Mouse (Mus musculus) embryonic facial prominence, embryonic 13.5 days (tissue): ENCODE results near the gene Dgkz. TPM values are rescaled to one million over a fixed set of nuclear protein-coding genes. Genes with fewer than 3 reads are reported as not detected.

Source experiments
- ATAC-seq: fragments of 200-750 bp; cut with Nextera tagmentation; 2 replicates; pipeline ENCODE4 v1.8.0; 2017; ENCODE audit warnings: low read depth; ENCODE audit not compliant: insufficient number of reproducible peaks, insufficient read depth, low FRiP score, low TSS enrichment
- H3K27ac ChIP-seq: fragments of 300-500 bp; sonication (generic); 2 replicates; pipeline ENCODE4 v1.5.1; 2015; ENCODE audit warnings: moderate library complexity, mild to moderate bottlenecking, inconsistent platforms
- H3K27me3 ChIP-seq: fragments of 300-500 bp; sonication (generic); 2 replicates; pipeline ENCODE4 v1.6.1; 2015; ENCODE audit warnings: mild to moderate bottlenecking, inconsistent platforms
- H3K36me3 ChIP-seq: fragments of 300-500 bp; sonication (generic); 2 replicates; pipeline ENCODE4 v1.6.1; 2015; ENCODE audit warnings: mild to moderate bottlenecking, inconsistent platforms
- H3K4me1 ChIP-seq: fragments of 300-500 bp; sonication (generic); 2 replicates; pipeline ENCODE4 v1.6.1; 2015; ENCODE audit warnings: inconsistent platforms
- H3K4me2 ChIP-seq: fragments of 300-500 bp; sonication (generic); 2 replicates; pipeline ENCODE4 v1.6.1; 2015; ENCODE audit warnings: moderate library complexity, mild to moderate bottlenecking, inconsistent platforms
- H3K4me3 ChIP-seq: fragments of 300-500 bp; sonication (generic); 2 replicates; pipeline ENCODE4 v1.5.1; 2015; ENCODE audit warnings: mild to moderate bottlenecking, inconsistent platforms
- H3K9ac ChIP-seq: fragments of 300-500 bp; sonication (generic); 2 replicates; pipeline ENCODE4 v1.6.1; 2015; ENCODE audit warnings: mild to moderate bottlenecking, inconsistent platforms
- H3K9me3 ChIP-seq: fragments of 300-500 bp; sonication (generic); 2 replicates; pipeline ENCODE4 v1.6.1; 2016; ENCODE audit warnings: inconsistent platforms
- WGBS: fragments of 180-500 bp; shearing (Covaris S2); methylation state at CpG from one replicate; pipeline ENCODE4 v1.1.7; 2015; ENCODE audit warnings: mixed read lengths; 5-methylcytosine and 5-hydroxymethylcytosine counted together
- polyA plus RNA-seq: library from polyadenylated mRNA; unstranded; fragments of >200 nt; fragmentation: Nextera tagmentation; extraction: Ambion mirVana; gene quantifications from 2 replicates; pipeline ENCODE4 v1.2.1, GENCODE M21; 2015

Gene Dgkz
- polyA plus RNA-seq, 1 experiment from 2014 or later, result 34.2 TPM

GRCm38 (mm10) chr2:91922586-91923414 is 52.9 kb downstream of the Dgkz start:
- WGBS, result 3% methylated on average over 37 of the region's 37 CpGs
- H3K27ac ChIP-seq, result no peak overlapping the region
- no peaks in the 10 kb centered on the region for H3K9me3 ChIP-seq
- peaks cover 31% of the 10 kb centered on the region for H3K4me1 ChIP-seq
- peaks cover 13% of the 10 kb centered on the region for H3K36me3 ChIP-seq
- peaks cover 59% of the 10 kb centered on the region for H3K27me3 ChIP-seq
- ATAC-seq, result no peak
- H3K4me2 ChIP-seq, result peak overlapping the region; percentile 97
- peak overlapping the region; percentile 60 for H3K4me3 ChIP-seq
- H3K9ac ChIP-seq, result peak overlapping the region; percentile 61; the same call in 1 of the 2 replicates

DNA sequence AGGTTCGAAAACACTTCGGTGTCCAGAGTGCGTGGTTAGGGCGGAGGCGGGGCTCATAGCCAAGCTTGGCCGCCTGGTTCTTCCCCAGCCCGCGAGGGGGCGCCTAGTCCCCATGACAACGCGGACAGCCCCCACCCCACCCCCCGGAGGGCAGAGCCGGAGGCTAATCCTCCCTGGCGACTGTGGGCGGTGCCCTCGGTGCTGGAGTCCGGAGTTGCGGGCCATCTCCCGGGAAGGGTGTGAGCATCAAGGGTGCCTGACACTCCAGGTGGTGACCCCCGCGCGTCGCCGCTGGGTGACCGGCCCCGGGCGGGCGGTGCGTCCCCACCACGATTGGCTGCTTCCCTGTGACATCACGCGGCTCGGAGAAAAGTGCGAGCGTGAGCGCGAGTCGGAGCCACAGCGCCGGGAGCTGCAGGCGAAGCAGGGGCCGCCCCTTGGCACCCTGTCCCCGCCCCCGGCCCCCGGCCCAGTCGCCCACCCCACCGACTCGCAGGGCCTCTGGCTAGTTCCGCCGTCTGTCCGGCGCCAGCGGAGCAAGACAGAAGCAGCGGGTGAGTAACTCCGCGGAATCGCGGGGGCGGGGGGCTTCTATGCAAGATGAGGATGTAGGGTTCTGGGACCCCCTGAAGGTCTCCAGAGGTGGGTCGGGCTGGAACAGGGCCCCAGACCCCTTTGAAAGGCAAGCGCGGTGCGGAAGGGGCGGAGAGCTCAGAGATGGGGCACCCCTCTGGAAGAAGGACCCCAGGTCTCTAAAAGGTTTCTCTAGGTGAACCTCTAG is 53.7 kb downstream of the Dgkz start:
- Histone ChIP-seq H3K9ac (peak overlapping the region; percentile 61), H3K4me3 (peak overlapping the region; percentile 60), H3K27ac (no peak overlapping the region), H3K36me3 (peaks cover 21% of the 10 kb centered on the region), H3K9me3 (no peaks in the 10 kb centered on the region), H3K27me3 (peaks cover 59% of the 10 kb centered on the region), H3K4me1 (peaks cover 31% of the 10 kb centered on the region), H3K4me2 (peak overlapping the region; percentile 97)
- peak; percentile 33; the same call in 1 of the 2 replicates for ATAC-seq
- 1% methylated on average over 61 of the region's 64 CpGs for WGBS

DNA sequence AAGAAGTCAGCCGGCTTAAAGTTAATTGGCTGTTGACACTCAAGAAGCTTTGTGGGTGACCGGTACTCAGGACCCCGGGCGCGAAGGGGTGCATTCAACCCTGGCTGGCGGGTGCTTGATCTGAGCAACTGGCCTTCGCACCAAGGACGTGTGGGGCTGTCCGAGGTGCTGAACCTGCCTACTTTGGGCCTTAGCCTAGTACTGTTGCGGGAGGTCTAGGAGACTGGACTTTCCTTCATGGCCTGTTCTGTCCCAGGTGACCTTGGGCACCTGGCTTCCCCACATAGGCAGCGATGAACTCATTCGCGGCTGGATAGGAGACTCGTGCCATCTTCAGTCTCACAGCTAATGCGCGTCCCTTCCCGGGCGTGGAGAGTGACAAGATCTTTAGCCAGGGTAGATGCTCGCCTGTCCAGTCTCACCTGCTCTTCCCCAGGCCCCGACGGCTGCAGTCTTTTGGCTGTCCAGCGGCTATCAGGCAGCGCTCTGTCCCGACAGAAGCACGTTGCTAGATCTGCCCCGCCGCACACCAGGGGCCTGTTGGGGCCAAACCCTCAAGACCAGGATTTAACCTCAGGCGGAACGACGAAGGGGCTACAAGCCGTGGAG is 54.4 kb downstream of the Dgkz start:
- no peak overlapping the region for H3K27ac ChIP-seq
- WGBS, result 3% methylated on average over 31 of the region's 31 CpGs
- H3K4me1 ChIP-seq, result peaks cover 31% of the 10 kb centered on the region
- no peak for ATAC-seq
- H3K36me3 ChIP-seq, result peaks cover 28% of the 10 kb centered on the region
- H3K4me2 ChIP-seq, result peak overlapping the region; percentile 97
- peaks cover 59% of the 10 kb centered on the region for H3K27me3 ChIP-seq
- H3K9ac ChIP-seq, result peak overlapping the region; percentile 61; the same call in 1 of the 2 replicates
- peak overlapping the region; percentile 60 for H3K4me3 ChIP-seq
- H3K9me3 ChIP-seq, result no peaks in the 10 kb centered on the region

DNA sequence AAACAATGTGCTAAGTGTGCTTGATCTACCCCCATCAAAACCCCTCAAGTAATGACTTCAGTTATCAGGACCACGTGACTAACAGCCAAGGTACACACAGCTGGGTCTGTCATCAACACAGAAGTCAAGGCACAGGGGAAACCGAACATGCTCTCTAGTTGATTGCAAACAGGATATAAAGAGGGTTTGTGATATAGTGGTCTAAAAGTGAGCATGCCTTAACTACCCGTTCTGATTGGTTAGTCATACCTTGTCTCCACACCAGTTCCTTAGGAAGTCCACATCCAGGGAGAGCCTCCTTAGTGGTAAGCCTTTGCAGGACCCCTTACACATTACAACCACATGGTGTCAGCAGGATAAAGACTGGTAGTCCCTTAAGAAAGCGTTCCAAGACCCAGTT is 55.5 kb downstream of the Dgkz start:
- H3K9me3 ChIP-seq, result no peaks in the 10 kb centered on the region
- H3K36me3 ChIP-seq, result peaks cover 39% of the 10 kb centered on the region
- no peak overlapping the region for H3K4me2 ChIP-seq
- H3K27ac ChIP-seq, result no peak overlapping the region
- H3K27me3 ChIP-seq, result peaks cover 55% of the 10 kb centered on the region
- H3K4me3 ChIP-seq, result no peak overlapping the region
- 78% methylated on average over 4 of the region's 4 CpGs for WGBS
- ATAC-seq, result no peak
- H3K4me1 ChIP-seq, result peaks cover 31% of the 10 kb centered on the region
- no peak overlapping the region for H3K9ac ChIP-seq

- no peak overlapping the region for H3K9ac ChIP-seq
- no peak overlapping the region for H3K27ac ChIP-seq
- ATAC-seq, result no peak
- no peak overlapping the region for H3K4me3 ChIP-seq
- 88% methylated on average over 7 of the region's 7 CpGs for WGBS
- peaks cover 12% of the 10 kb centered on the region for H3K4me1 ChIP-seq
- H3K4me2 ChIP-seq, result no peak overlapping the region
- H3K9me3 ChIP-seq, result no peaks in the 10 kb centered on the region
- H3K27me3 ChIP-seq, result peaks cover 25% of the 10 kb centered on the region
- peaks cover 69% of the 10 kb centered on the region for H3K36me3 ChIP-seq
These were observed 58.6 kb downstream of the Dgkz start for GRCm38 (mm10) chr2:91917096-91917495.

DNA sequence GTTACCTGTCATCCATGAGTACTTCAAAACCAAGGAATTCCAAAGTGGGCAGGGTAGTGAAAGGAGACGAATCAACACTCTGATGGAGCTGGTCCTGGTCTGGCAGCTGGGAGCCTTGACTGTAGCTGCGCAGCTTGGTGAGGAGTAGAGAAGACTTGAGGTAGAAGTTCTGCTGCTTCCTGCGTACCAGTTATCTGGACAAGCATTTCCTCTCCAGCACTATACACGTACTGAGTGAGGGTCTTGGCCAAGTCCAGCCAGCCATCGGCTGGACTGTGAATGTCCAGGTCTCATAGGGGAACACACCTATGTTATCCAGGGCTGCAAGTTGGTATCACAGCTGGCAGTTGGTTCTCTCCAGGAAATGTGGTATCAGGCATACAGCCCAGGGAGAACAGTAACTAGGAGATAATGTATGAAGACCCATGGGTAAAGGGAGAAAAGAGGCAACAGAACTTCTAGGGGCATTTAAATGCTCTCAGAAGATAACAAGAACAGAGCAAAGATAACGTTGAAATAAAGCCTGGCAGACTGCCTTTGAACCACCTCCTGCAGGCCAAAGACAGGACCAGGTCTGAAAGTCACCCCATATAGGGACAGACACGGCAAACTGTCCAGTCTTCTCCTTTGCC is 59.2 kb downstream of the Dgkz start:
- no peak for ATAC-seq
- Histone ChIP-seq H3K4me2 (no peak overlapping the region), H3K9ac (no peak overlapping the region), H3K9me3 (no peaks in the 10 kb centered on the region), H3K36me3 (peaks cover 75% of the 10 kb centered on the region), H3K27ac (no peak overlapping the region), H3K27me3 (peaks cover 19% of the 10 kb centered on the region), H3K4me1 (peaks cover 6% of the 10 kb centered on the region), H3K4me3 (no peak overlapping the region)
- 88% methylated on average over 7 of the region's 7 CpGs for WGBS

DNA sequence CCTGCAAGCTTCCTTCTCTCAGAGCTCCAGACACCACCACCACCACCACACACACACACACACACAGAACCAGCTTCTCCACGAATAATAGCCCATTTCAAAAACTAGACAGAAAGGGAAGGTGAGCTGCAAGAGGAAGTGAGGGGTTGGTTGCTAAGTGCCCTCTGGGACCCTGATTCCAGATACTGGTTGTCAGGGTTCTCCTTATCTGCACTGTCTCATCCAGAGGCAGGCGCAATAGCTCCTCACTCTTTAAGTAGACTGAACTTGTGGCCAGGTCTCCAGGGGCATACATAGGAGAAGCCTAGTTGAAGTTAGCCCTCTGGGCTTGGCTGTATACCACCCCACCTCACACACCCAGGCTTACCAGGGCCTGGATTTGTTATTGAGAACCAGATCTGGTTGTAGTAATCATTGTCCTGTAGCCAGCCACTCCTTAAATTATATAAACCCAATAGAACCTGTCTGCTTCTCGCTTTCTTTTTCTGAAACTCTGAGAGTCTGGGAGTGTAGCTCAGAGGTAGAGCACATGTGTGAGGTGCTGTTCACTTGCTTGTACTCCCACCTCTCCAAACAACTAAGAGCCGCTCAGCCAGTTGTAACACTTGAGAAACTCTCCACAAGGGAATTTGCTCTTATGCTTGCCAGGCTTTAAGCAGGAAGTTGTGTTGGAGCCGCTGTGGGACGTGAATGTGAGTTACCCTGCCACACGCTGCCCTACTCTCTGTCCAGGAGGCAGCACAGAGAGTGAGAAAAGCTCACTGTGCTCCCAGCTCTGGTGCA is 62.1 kb downstream of the Dgkz start:
- 83% methylated on average over 7 of the region's 7 CpGs for WGBS
- Histone ChIP-seq H3K9me3 (no peaks in the 10 kb centered on the region), H3K4me1 (no peaks in the 10 kb centered on the region), H3K9ac (no peak overlapping the region), H3K27ac (no peak overlapping the region), H3K36me3 (peaks cover 97% of the 10 kb centered on the region), H3K27me3 (no peaks in the 10 kb centered on the region), H3K4me3 (no peak overlapping the region), H3K4me2 (no peak overlapping the region)
- ATAC-seq, result no peak

DNA sequence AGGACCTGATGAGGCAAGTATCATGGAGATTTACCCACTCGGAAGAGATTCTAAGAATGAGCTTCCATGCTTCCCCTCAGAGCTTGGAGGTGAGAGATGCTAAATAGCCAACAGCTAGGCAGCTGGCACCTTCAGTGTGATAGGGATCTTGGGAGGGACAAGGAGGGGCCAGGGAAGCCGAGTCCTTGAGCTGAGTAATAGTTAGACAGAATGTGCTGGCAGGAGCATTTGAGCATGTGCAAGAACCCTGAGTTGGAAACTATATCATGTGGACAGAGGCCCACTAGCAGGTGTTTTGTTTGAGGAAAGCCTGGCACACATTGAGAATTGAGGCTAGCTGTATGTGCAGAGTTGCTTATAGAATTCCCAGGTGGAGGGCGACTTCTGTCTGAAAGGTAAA is 63.0 kb downstream of the Dgkz start:
- no peak for ATAC-seq
- Histone ChIP-seq H3K27me3 (no peaks in the 10 kb centered on the region), H3K4me2 (no peak overlapping the region), H3K36me3 (peaks cover 93% of the 10 kb centered on the region), H3K9ac (no peak overlapping the region), H3K9me3 (no peaks in the 10 kb centered on the region), H3K4me3 (no peak overlapping the region), H3K27ac (no peak overlapping the region), H3K4me1 (no peaks in the 10 kb centered on the region)
- WGBS, result 85% methylated on average over 3 of the region's 3 CpGs

GRCm38 (mm10) chr2:91906141-91906540 is 69.5 kb downstream of the Dgkz start:
- H3K4me3 ChIP-seq, result no peak overlapping the region
- H3K4me2 ChIP-seq, result no peak overlapping the region

DNA sequence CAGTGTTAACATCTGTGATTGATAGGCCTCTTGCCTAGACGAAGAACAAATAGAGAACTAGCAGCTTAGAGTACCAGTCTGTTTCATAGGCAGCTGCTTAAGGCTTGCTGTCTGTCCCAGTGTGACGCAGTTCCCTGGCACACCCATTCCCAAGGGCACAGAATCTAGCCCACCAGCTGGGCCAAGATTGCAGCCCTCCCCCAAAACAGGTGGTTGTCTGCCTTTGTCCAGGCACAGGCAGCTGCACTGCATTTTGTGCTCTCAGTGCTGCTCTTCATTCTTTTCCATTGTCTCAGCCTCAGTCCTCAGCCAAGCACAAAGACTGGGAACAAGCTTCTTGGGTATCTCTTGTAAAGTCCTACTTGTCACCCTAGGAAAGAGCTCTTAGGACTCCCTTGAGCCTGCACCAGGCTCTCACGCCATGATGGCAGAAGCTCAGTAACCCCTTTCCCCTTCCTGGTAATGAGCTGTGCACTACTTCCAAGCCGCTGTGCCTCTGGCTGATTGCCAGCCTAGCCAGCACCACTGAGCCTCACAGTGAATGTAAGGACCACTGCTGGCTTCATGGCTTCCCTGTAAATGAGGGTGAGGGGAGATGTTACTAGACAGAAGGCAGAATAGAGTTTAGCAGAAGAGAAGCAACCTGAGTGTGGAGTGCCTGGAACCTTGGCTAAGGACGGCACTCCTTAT is 70.9 kb downstream of the Dgkz start:
- no peaks in the 10 kb centered on the region for H3K27me3 ChIP-seq
- H3K27ac ChIP-seq, result no peak overlapping the region; the same call in 1 of the 2 replicates
- no peak overlapping the region for H3K4me3 ChIP-seq
- peaks cover 63% of the 10 kb centered on the region for H3K36me3 ChIP-seq
- no peaks in the 10 kb centered on the region for H3K4me1 ChIP-seq
- ATAC-seq, result no peak
- H3K4me2 ChIP-seq, result no peak overlapping the region
- H3K9ac ChIP-seq, result no peak overlapping the region
- whole genome bisulfite sequencing, result 81% methylated on average over 5 of the region's 5 CpGs
- H3K9me3 ChIP-seq, result no peaks in the 10 kb centered on the region

More at GRCm38 (mm10) chr2:91906141-91906540, 69.5 kb downstream of the Dgkz start:
- Histone ChIP-seq H3K27ac (no peak overlapping the region), H3K36me3 (peaks cover 66% of the 10 kb centered on the region), H3K9me3 (no peaks in the 10 kb centered on the region), H3K4me1 (no peaks in the 10 kb centered on the region), H3K9ac (no peak overlapping the region), H3K27me3 (no peaks in the 10 kb centered on the region)
- no peak for ATAC-seq
- 79% methylated on average over 2 of the region's 2 CpGs for WGBS
